ENCODE assay signal across 11 mouse cellular contexts in genomic region chr3:103802861-103803260, GRCm38 (mm10). TPM values are rescaled to one million over a fixed set of nuclear protein-coding genes. Genes with fewer than 3 reads are reported as not detected.
DNase-seq lines count a peak whose midpoint lies in the region; ATAC-seq and TF ChIP-seq lines count a peak whose summit lies in the region.
"Had no signal": no experiment of that assay in that cellular context is flagged by ENCODE, and none has a peak within 500 bp of the region (broad histone marks: within the 10 kb centered on the region; RNA-seq: fewer than 3 reads in every experiment).

No protein-coding gene starts in this region.

- ATAC-seq in intestine, embryonic 16.5 days: no peak
- ATAC-seq in intestine, embryonic 15.5 days: no peak
- ATAC-seq in kidney, postnatal 0 days (replicated peaks; ENCODE audit: low FRiP score, low read depth): no peak
- ATAC-seq: forebrain, postnatal 0 days had no signal

- H3K9me3 ChIP-seq in intestine, embryonic 16.5 days (ENCODE audit: control insufficient read depth, low read length): no peaks in the 10 kb centered on the region
- H3K9me3 ChIP-seq in intestine, embryonic 15.5 days: no peaks in the 10 kb centered on the region
- H3K9me3 ChIP-seq in kidney, postnatal 0 days (replicated peaks; ENCODE audit: low read length): no peaks in the 10 kb centered on the region

- 86% methylated on average over 8 of the region's 8 CpGs for WGBS in intestine, embryonic 16.5 days
- 84% methylated on average over 8 of the region's 8 CpGs for WGBS in intestine, embryonic 15.5 days
- 72% methylated on average over 8 of the region's 8 CpGs for WGBS in kidney, postnatal 0 days

- H3K27ac ChIP-seq in intestine, embryonic 16.5 days (ENCODE audit: low read length): peak overlapping the region; percentile 38; the same call in 1 of the 2 replicates
- H3K27ac ChIP-seq in intestine, embryonic 15.5 days: no peak overlapping the region; the same call in 1 of the 2 replicates
- H3K27ac ChIP-seq in brown adipose tissue, adult 24 weeks (replicated peaks; ENCODE audit: low read depth, low read length): peak overlapping the region; percentile 85
- H3K27ac ChIP-seq in kidney, postnatal 0 days: peak overlapping the region; percentile 76

- H3K36me3 ChIP-seq in intestine, embryonic 16.5 days (ENCODE audit: control insufficient read depth, insufficient read depth, low read length): peaks cover 6% of the 10 kb centered on the region; the same call in 1 of the 2 replicates
- peaks cover 13% of the 10 kb centered on the region; the same call in 1 of the 2 replicates for H3K36me3 ChIP-seq in intestine, embryonic 15.5 days
- peaks cover 23% of the 10 kb centered on the region for H3K36me3 ChIP-seq in kidney, postnatal 0 days (ENCODE audit: insufficient read depth, low read length)

- intact Hi-C loops in left cerebral cortex, postnatal 36 days (cut with DNase I): loop anchor here (1.0 kb wide), 1 partner anchor 12 kb away; the partner anchor contains the start of gene Hipk1

- DNase-seq in kidney, postnatal 0 days (ENCODE audit: low spot score): peak; percentile 44
- peak; percentile 8 to 28 for DNase-seq in thymus, adult 18-20 months
- DNase-seq in embryo, embryonic 9.5 days (ENCODE audit: extremely low spot score): no peak
- DNase-seq in left cerebral cortex, postnatal 36 days (ENCODE audit: low spot score in 2 of 2): no peak
- DNase-seq in layer of hippocampus, postnatal 25 days (ENCODE audit: extremely low spot score in 1 of 2, low spot score in 1 of 2): no peak
- DNase-seq: forebrain, postnatal 0 days had no signal

- H3K4me2 ChIP-seq in intestine, embryonic 16.5 days (ENCODE audit: low read depth, low read length): no peak overlapping the region
- no peak overlapping the region for H3K4me2 ChIP-seq in intestine, embryonic 15.5 days (replicated peaks)
- H3K4me2 ChIP-seq in kidney, postnatal 0 days (ENCODE audit: low read length): no peak overlapping the region

- TF ChIP-seq CTCF in kidney, postnatal 0 days (IDR thresholded peaks at IDR 0.05; ENCODE audit: low read depth): no peak

- no peak overlapping the region for H3K4me3 ChIP-seq in intestine, embryonic 16.5 days (ENCODE audit: low read length)
- H3K4me3 ChIP-seq in intestine, embryonic 15.5 days (replicated peaks): no peak overlapping the region
- no peak overlapping the region for H3K4me3 ChIP-seq in brown adipose tissue, adult 24 weeks (ENCODE audit: insufficient read depth, low read depth, low read length)
- H3K4me3 ChIP-seq in kidney, postnatal 0 days (replicated peaks; ENCODE audit: low read depth, low read length): no peak overlapping the region

- H3K9ac ChIP-seq in intestine, embryonic 16.5 days (ENCODE audit: low read depth, low read length): no peak overlapping the region
- H3K9ac ChIP-seq in intestine, embryonic 15.5 days: no peak overlapping the region
- H3K9ac ChIP-seq in kidney, postnatal 0 days (ENCODE audit: low read depth, low read length): no peak overlapping the region
- H3K9ac ChIP-seq: forebrain, postnatal 0 days had no signal

- H3K27me3 ChIP-seq in intestine, embryonic 16.5 days (replicated peaks; ENCODE audit: control insufficient read depth, insufficient read depth, low read length): no peaks in the 10 kb centered on the region
- no peaks in the 10 kb centered on the region; the same call in 1 of the 2 replicates for H3K27me3 ChIP-seq in intestine, embryonic 15.5 days (replicated peaks)
- no peaks in the 10 kb centered on the region for H3K27me3 ChIP-seq in kidney, postnatal 0 days (ENCODE audit: insufficient read depth, low read length)

- H3K4me1 ChIP-seq in intestine, embryonic 16.5 days (ENCODE audit: control insufficient read depth, insufficient read depth, low read length): peaks cover 3% of the 10 kb centered on the region
- H3K4me1 ChIP-seq in intestine, embryonic 15.5 days (replicated peaks): peaks cover 8% of the 10 kb centered on the region
- peaks cover 27% of the 10 kb centered on the region for H3K4me1 ChIP-seq in brown adipose tissue, adult 24 weeks (ENCODE audit: control insufficient read depth, insufficient read depth, insufficient read length, low read length)
- H3K4me1 ChIP-seq in kidney, postnatal 0 days (replicated peaks; ENCODE audit: insufficient read depth, low read length): 0 out of 2 replicates have a peak, but pooled peaks cover 4% of the 10 kb centered on the region

RNA-seq across cellular contexts. Expression of gene Dclre1b, which starts 6.4 kb away (rescaled TPM):
- polyA plus RNA-seq in intestine, embryonic 16.5 days (2015; fragmentation: Nextera tagmentation; extraction: Ambion mirVana): 19.1 and 21.1 TPM in 2 replicates
- polyA plus RNA-seq in intestine, embryonic 15.5 days (2015; fragmentation: Nextera tagmentation; extraction: Ambion mirVana): 21.5 and 22.1 TPM in 2 replicates
- 6.9 and 8.4 TPM in 2 replicates for polyA plus RNA-seq in brown adipose tissue, adult 24 weeks (2012; ENCODE audit: insufficient read depth, insufficient read length, missing spikeins)
- 23.1 and 27.1 TPM in 2 replicates for polyA plus RNA-seq in kidney, postnatal 0 days (2015; fragmentation: Nextera tagmentation; extraction: Ambion mirVana)
- 10 to 100 TPM; 10.6 to 11.0 TPM for total RNA-seq in left cerebral cortex, postnatal 36 days (2021)
- total RNA-seq in layer of hippocampus, postnatal 25 days (2021): 1 to 10 TPM; 8.5 to 9.3 TPM

RNA-seq across cellular contexts. Expression of gene Ap4b1, which starts 6.5 kb away (rescaled TPM):
- 21.0 and 21.8 TPM in 2 replicates for polyA plus RNA-seq in intestine, embryonic 16.5 days (2015; fragmentation: Nextera tagmentation; extraction: Ambion mirVana)
- 19.4 and 20.6 TPM in 2 replicates for polyA plus RNA-seq in intestine, embryonic 15.5 days (2015; fragmentation: Nextera tagmentation; extraction: Ambion mirVana)
- polyA plus RNA-seq in brown adipose tissue, adult 24 weeks (2012; ENCODE audit: insufficient read depth, insufficient read length, missing spikeins): 8.6 and 10.6 TPM in 2 replicates
- polyA plus RNA-seq in kidney, postnatal 0 days (2015; fragmentation: Nextera tagmentation; extraction: Ambion mirVana): 15.9 and 16.3 TPM in 2 replicates
- 10 to 100 TPM; 12.1 to 14.3 TPM for total RNA-seq in left cerebral cortex, postnatal 36 days (2021)
- 10 to 100 TPM; 15.3 to 18.6 TPM for total RNA-seq in layer of hippocampus, postnatal 25 days (2021)

RNA-seq across cellular contexts. Expression of gene Gm43064, which starts 6.5 kb away (rescaled TPM):
- 0.45 and 0.69 TPM in 2 replicates for polyA plus RNA-seq in intestine, embryonic 16.5 days (2015; fragmentation: Nextera tagmentation; extraction: Ambion mirVana)
- not detected in 2 replicates for polyA plus RNA-seq in intestine, embryonic 15.5 days (2015; fragmentation: Nextera tagmentation; extraction: Ambion mirVana)
- polyA plus RNA-seq in brown adipose tissue, adult 24 weeks (2012; ENCODE audit: insufficient read depth, insufficient read length, missing spikeins): not detected in 2 replicates
- 0.12 and 0.14 TPM in 2 replicates for polyA plus RNA-seq in kidney, postnatal 0 days (2015; fragmentation: Nextera tagmentation; extraction: Ambion mirVana)
- 1 to 10 TPM in 1 of 2 experiments, under 1 TPM in 1; 0.15 to 1.0 TPM for total RNA-seq in left cerebral cortex, postnatal 36 days (2021)
- total RNA-seq in layer of hippocampus, postnatal 25 days (2021): under 1 TPM in 1 of 2 experiments, not detected in 1; 0.31 TPM

RNA-seq across cellular contexts. Expression of gene Hipk1, which starts 11.5 kb away (rescaled TPM):
- polyA plus RNA-seq in intestine, embryonic 16.5 days (2015; fragmentation: Nextera tagmentation; extraction: Ambion mirVana): 6.3 and 7.1 TPM in 2 replicates
- polyA plus RNA-seq in intestine, embryonic 15.5 days (2015; fragmentation: Nextera tagmentation; extraction: Ambion mirVana): 8.7 and 9.8 TPM in 2 replicates
- polyA plus RNA-seq in brown adipose tissue, adult 24 weeks (2012; ENCODE audit: insufficient read depth, insufficient read length, missing spikeins): 48.2 and 54.0 TPM in 2 replicates
- 9.8 and 10.2 TPM in 2 replicates for polyA plus RNA-seq in kidney, postnatal 0 days (2015; fragmentation: Nextera tagmentation; extraction: Ambion mirVana)
- 100 to 1,000 TPM; 110 to 129 TPM for total RNA-seq in left cerebral cortex, postnatal 36 days (2021)
- 100 to 1,000 TPM; 108 to 115 TPM for total RNA-seq in layer of hippocampus, postnatal 25 days (2021)

RNA-seq across cellular contexts. Expression of gene Bcl2l15, which starts 29.5 kb away (rescaled TPM):
- 14.2 and 22.4 TPM in 2 replicates for polyA plus RNA-seq in intestine, embryonic 16.5 days (2015; fragmentation: Nextera tagmentation; extraction: Ambion mirVana)
- 4.4 and 9.1 TPM in 2 replicates for polyA plus RNA-seq in intestine, embryonic 15.5 days (2015; fragmentation: Nextera tagmentation; extraction: Ambion mirVana)
- not detected in 2 replicates for polyA plus RNA-seq in brown adipose tissue, adult 24 weeks (2012; ENCODE audit: insufficient read depth, insufficient read length, missing spikeins)
- polyA plus RNA-seq in kidney, postnatal 0 days (2015; fragmentation: Nextera tagmentation; extraction: Ambion mirVana): 0.08 TPM in 1 of 2 replicates, not detected in the other
- 1 to 10 TPM in 1 of 2 experiments, under 1 TPM in 1; 0.47 to 1.2 TPM for total RNA-seq in left cerebral cortex, postnatal 36 days (2021)
- total RNA-seq in layer of hippocampus, postnatal 25 days (2021): 1 to 10 TPM; 1.5 to 1.6 TPM
- total RNA-seq: forebrain, postnatal 0 days had no signal
- polyA plus RNA-seq: forebrain, postnatal 0 days; G1E; limb, embryonic 11.5 days had no signal

Comparison
In these comparisons a context has a peak if more than half of its experiments do, and no peak if none do; other contexts are left out.
1. DNase-seq: peak in kidney, postnatal 0 days (single experiment) and thymus, adult 18-20 months (2 of 2); none in embryo, embryonic 9.5 days (single experiment), left cerebral cortex, postnatal 36 days (0 of 2) and layer of hippocampus, postnatal 25 days (0 of 2).